Mouse (Mus musculus): ENCODE results near the gene Strip1. TPM values are rescaled to one million over a fixed set of nuclear protein-coding genes. Genes with fewer than 3 reads are reported as not detected.

Strip1 gene
- polyA plus RNA-seq, 2 experiments, result 9.0 to 9.9 TPM

DNA sequence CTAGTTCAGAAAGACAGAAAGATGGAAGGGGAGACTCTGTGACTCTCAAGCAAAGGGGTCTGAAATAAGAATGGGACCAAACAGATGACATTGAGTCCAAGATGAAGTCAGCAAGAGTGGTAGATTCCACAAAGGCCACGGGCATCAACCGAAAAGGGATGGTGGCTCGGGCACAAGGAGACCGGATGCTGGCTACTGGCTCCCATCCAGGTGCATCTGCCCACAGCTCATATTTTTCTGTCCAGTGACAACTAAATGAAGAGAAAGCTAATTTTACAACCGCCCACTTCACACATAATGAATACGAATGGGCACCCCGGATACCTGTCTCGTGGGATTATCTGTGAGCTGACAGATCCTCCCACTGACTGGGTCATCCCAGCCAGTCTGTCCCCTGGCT is 24.3 kb downstream of the Strip1 start:
- Histone ChIP-seq H3K27ac (no peak overlapping the region), H3K9ac (replicated peaks) (no peak overlapping the region), H3K9me3 (ENCODE audit: control insufficient read depth, low read length) (no peaks in the 10 kb centered on the region), H3K4me1 (replicated peaks; ENCODE audit: control insufficient read depth in 2 of 2, insufficient read depth in 2 of 2, low read length in 1 of 2) (peaks cover 4 to 14% of the 10 kb centered on the region in 2 experiments), H3K27me3 (ENCODE audit: control insufficient read depth, insufficient read depth, low read length) (no peaks in the 10 kb centered on the region; the same call in 1 of the 2 replicates), H3K36me3 (replicated peaks; ENCODE audit: control insufficient read depth, insufficient read depth, low read depth) (no peaks in the 10 kb centered on the region), H3K4me3 (ENCODE audit: insufficient read depth in 1 of 2, low read depth in 2 of 2, low read length in 2 of 2) (no peak overlapping the region), H3K4me2 (ENCODE audit: low read depth) (no peak overlapping the region)
- ATAC-seq (ENCODE audit: insufficient read depth) (no peak), DNase-seq (ENCODE audit: low read depth in 3 of 3, low spot score in 3 of 3) (no peak)
- TF ChIP-seq EP300 (IDR thresholded peaks at IDR 0.05; ENCODE audit: low read depth) (no peak), CTCF (IDR thresholded peaks at IDR 0.05; ENCODE audit: low read depth) (no peak)
- WGBS (ENCODE audit: insufficient replicate concordance), result 69% methylated on average over 8 of the region's 8 CpGs

GRCm38 (mm10) chr3:107605304-107605703 is 26.2 kb downstream of the Strip1 start:
- ATAC-seq (ENCODE audit: insufficient read depth), result no peak
- Histone ChIP-seq H3K27me3 (ENCODE audit: control insufficient read depth, insufficient read depth, low read length) (no peaks in the 10 kb centered on the region; the same call in none of the 2 replicates), H3K4me2 (ENCODE audit: low read depth) (no peak overlapping the region), H3K27ac (no peak overlapping the region), H3K9me3 (ENCODE audit: control insufficient read depth, low read length) (no peaks in the 10 kb centered on the region), H3K4me1 (replicated peaks; ENCODE audit: control insufficient read depth in 2 of 2, insufficient read depth in 2 of 2, low read length in 1 of 2) (peaks cover 4 to 14% of the 10 kb centered on the region in 2 experiments), H3K36me3 (replicated peaks; ENCODE audit: control insufficient read depth, insufficient read depth, low read depth) (no peaks in the 10 kb centered on the region), H3K9ac (replicated peaks) (no peak overlapping the region), H3K4me3 (ENCODE audit: insufficient read depth in 1 of 2, low read depth in 2 of 2, low read length in 2 of 2) (no peak overlapping the region)
- TF ChIP-seq CTCF (IDR thresholded peaks at IDR 0.05; ENCODE audit: low read depth) (peak; percentile 90), EP300 (IDR thresholded peaks at IDR 0.05; ENCODE audit: low read depth) (no peak)
- peak; percentile 12 to 20 (median 20) for DNase-seq (ENCODE audit: low read depth in 3 of 3, low spot score in 3 of 3)
- WGBS (ENCODE audit: insufficient replicate concordance), result 5% methylated on average over 4 of the region's 4 CpGs

DNA sequence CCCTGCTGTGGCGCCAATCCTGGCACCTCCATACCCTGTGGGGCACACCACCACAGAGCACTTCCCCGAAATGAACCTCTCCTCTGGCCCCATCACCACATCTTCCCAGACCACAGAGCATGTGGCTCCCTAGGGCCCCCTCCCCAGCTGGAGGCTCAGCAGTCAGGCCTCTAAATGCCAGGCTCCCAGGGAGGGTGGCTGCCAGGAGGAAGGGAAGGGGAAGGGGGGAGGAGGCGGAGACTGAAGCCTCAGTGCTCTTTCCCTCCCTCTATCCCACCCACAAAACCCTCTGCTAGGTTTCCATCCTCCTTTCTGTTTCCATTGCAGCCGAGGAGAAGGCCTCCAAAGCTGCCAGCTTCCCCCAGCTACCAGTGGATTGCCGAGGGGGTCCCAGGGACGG is 31.4 kb downstream of the Strip1 start:
- no peak overlapping the region for H3K27ac ChIP-seq
- peaks cover 47% of the 10 kb centered on the region for H3K27me3 ChIP-seq (ENCODE audit: control insufficient read depth, insufficient read depth, low read length)
- ATAC-seq (ENCODE audit: insufficient read depth) (no peak), DNase-seq (ENCODE audit: low read depth in 3 of 3, low spot score in 3 of 3) (no peak)
- H3K9me3 ChIP-seq (ENCODE audit: control insufficient read depth, low read length), result no peaks in the 10 kb centered on the region
- no peaks in the 10 kb centered on the region for H3K36me3 ChIP-seq (replicated peaks; ENCODE audit: control insufficient read depth, insufficient read depth, low read depth)
- 33% methylated on average over 6 of the region's 6 CpGs for WGBS (ENCODE audit: insufficient replicate concordance)
- no peak overlapping the region for H3K4me3 ChIP-seq (ENCODE audit: insufficient read depth in 1 of 2, low read depth in 2 of 2, low read length in 2 of 2)
- no peak overlapping the region for H3K9ac ChIP-seq (replicated peaks)
- no peak for TF ChIP-seq EP300 (IDR thresholded peaks at IDR 0.05; ENCODE audit: low read depth)
- TF ChIP-seq CTCF (IDR thresholded peaks at IDR 0.05; ENCODE audit: low read depth), result no peak
- H3K4me2 ChIP-seq (ENCODE audit: low read depth), result no peak overlapping the region
- no peaks in the 10 kb centered on the region for H3K4me1 ChIP-seq (replicated peaks; ENCODE audit: control insufficient read depth in 2 of 2, insufficient read depth in 2 of 2, low read length in 1 of 2)

GRCm38 (mm10) chr3:107597586-107598389 is 33.7 kb downstream of the Strip1 start:
- no peak for DNase-seq (ENCODE audit: low read depth in 3 of 3, low spot score in 3 of 3)
- H3K27me3 ChIP-seq (ENCODE audit: control insufficient read depth, insufficient read depth, low read length), result peaks cover 69% of the 10 kb centered on the region
- no peak overlapping the region for H3K4me3 ChIP-seq (ENCODE audit: insufficient read depth in 1 of 2, low read depth in 2 of 2, low read length in 2 of 2)
- no peak overlapping the region for H3K9ac ChIP-seq (replicated peaks)
- no peak overlapping the region for H3K27ac ChIP-seq
- H3K4me2 ChIP-seq (ENCODE audit: low read depth), result no peak overlapping the region
- H3K36me3 ChIP-seq (replicated peaks; ENCODE audit: control insufficient read depth, insufficient read depth, low read depth), result no peaks in the 10 kb centered on the region
- H3K4me1 ChIP-seq (replicated peaks; ENCODE audit: control insufficient read depth in 2 of 2, insufficient read depth in 2 of 2, low read length in 1 of 2), result no peaks in the 10 kb centered on the region
- no peak for TF ChIP-seq EP300 (IDR thresholded peaks at IDR 0.05; ENCODE audit: low read depth)
- TF ChIP-seq CTCF (IDR thresholded peaks at IDR 0.05; ENCODE audit: low read depth), result no peak
- no peaks in the 10 kb centered on the region for H3K9me3 ChIP-seq (ENCODE audit: control insufficient read depth, low read length)
- no peak for ATAC-seq (ENCODE audit: insufficient read depth)
- 4% methylated on average over 22 of the region's 22 CpGs for WGBS (ENCODE audit: insufficient replicate concordance)

DNA sequence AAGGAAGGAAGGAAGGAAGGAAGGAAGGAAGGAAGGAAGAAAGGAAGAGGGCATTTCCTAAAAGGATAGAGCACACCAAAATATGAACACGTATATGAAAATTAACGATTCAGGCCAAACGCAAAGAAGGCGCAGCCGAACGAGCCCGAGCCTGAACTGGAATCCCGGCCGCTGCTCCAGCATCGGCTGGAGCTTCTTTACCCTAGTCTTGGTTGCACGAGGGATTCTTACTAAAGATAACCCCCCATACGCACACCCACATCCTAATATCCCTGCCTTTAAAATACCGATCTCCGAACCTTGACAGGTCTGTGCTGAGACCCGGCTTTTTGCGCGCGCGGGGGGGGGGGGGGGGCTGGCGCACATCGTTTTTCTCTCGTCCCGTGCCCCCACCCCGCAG is 34.4 kb downstream of the Strip1 start:
- Histone ChIP-seq H3K9ac (replicated peaks) (no peak overlapping the region), H3K27me3 (ENCODE audit: control insufficient read depth, insufficient read depth, low read length) (peaks cover 75% of the 10 kb centered on the region), H3K4me2 (ENCODE audit: low read depth) (no peak overlapping the region), H3K4me1 (replicated peaks; ENCODE audit: control insufficient read depth in 2 of 2, insufficient read depth in 2 of 2, low read length in 1 of 2) (no peaks in the 10 kb centered on the region), H3K4me3 (ENCODE audit: insufficient read depth in 1 of 2, low read depth in 2 of 2, low read length in 2 of 2) (no peak overlapping the region), H3K9me3 (ENCODE audit: control insufficient read depth, low read length) (no peaks in the 10 kb centered on the region), H3K27ac (no peak overlapping the region), H3K36me3 (replicated peaks; ENCODE audit: control insufficient read depth, insufficient read depth, low read depth) (no peaks in the 10 kb centered on the region)
- TF ChIP-seq CTCF (IDR thresholded peaks at IDR 0.05; ENCODE audit: low read depth), result no peak
- no peak for TF ChIP-seq EP300 (IDR thresholded peaks at IDR 0.05; ENCODE audit: low read depth)
- no peak for DNase-seq (ENCODE audit: low read depth in 3 of 3, low spot score in 3 of 3)
- ATAC-seq (ENCODE audit: insufficient read depth), result no peak
- WGBS (ENCODE audit: insufficient replicate concordance), result 2% methylated on average over 22 of the region's 24 CpGs

Data from liver, embryonic 14.5 days (tissue).